In the genomic region with DNA sequence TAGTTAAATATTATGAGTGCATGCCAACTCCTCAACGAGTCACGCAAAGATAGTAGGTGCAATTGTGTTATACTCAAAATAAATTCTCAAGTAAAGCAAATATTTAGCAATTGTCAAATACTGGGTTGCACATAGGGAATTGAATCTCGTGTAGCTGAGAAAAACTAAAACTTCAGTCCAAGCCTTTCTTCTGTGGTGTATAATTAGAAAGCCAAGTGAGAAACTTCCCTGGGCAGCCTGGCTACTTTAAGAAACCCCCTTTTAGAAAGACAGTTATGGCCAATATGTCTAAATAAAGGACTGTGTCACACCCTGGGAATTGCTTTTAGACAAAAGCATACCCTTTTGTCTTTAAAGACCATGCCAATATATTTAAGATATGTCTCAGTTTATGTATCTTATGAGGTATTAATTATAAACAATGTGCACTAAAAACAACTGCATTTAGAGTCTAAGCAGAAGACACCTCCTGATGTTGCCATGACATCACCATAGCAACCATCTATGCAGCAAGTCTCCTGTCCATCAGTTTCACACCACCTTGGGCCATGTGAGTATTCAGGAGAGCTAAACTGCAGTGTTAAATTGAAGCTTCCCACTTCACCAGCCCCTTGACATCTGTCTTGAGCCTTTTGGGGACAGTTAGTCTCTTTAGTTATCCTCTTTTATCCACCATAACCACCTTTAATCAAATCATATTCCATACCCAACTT, we compare ENCODE assay signal across 13 mouse cellular contexts.
"Had no signal": no experiment of that assay in that cellular context is flagged by ENCODE, and none has a peak within 500 bp of the region (broad histone marks: within the 10 kb centered on the region; RNA-seq: fewer than 3 reads in every experiment).

No protein-coding gene starts in this region.

- H3K27ac ChIP-seq: kidney, embryonic 15.5 days; limb, embryonic 15.5 days; liver, embryonic 12.5 days; midbrain, embryonic 12.5 days had no signal

- H3K27me3 ChIP-seq: kidney, embryonic 15.5 days; limb, embryonic 15.5 days; liver, embryonic 12.5 days; midbrain, embryonic 12.5 days had no signal

- H3K4me1 ChIP-seq: kidney, embryonic 15.5 days; limb, embryonic 15.5 days; liver, embryonic 12.5 days; midbrain, embryonic 12.5 days had no signal

- H3K36me3 ChIP-seq: kidney, embryonic 15.5 days; limb, embryonic 15.5 days; liver, embryonic 12.5 days; midbrain, embryonic 12.5 days had no signal

- DNase-seq: kidney, adult 2 months; kidney, postnatal 14 days; lung, embryonic 14.5 days; lung, postnatal 10 days; lung, postnatal 4 days; right cerebral cortex, postnatal 14 days; thymus, adult 2 months; thymus, postnatal 25 days had no signal

- H3K4me3 ChIP-seq: kidney, embryonic 15.5 days; limb, embryonic 15.5 days; liver, embryonic 12.5 days; midbrain, embryonic 12.5 days had no signal

- H3K9me3 ChIP-seq: kidney, embryonic 15.5 days; limb, embryonic 15.5 days; liver, embryonic 12.5 days; midbrain, embryonic 12.5 days had no signal

- H3K4me2 ChIP-seq: kidney, embryonic 15.5 days; limb, embryonic 15.5 days; liver, embryonic 12.5 days; lung, embryonic 14.5 days; midbrain, embryonic 12.5 days had no signal

- ATAC-seq: intestine, embryonic 16.5 days; liver, embryonic 12.5 days had no signal

- H3K9ac ChIP-seq: kidney, embryonic 15.5 days; limb, embryonic 15.5 days; liver, embryonic 12.5 days; lung, embryonic 14.5 days; midbrain, embryonic 12.5 days had no signal
